Mouse (Mus musculus) C2C12 (cell line): ENCODE measurements around the gene Mpzl3.

ENCODE experiments used
- CTCF ChIP-seq: IDR thresholded peaks from one replicate; pipeline ENCODE4 v1.5.1; 2011; ENCODE audit not compliant: control insufficient read depth, insufficient read depth, insufficient read length
- MAX ChIP-seq: IDR thresholded peaks from one replicate; pipeline ENCODE4 v1.6.1; 2011; ENCODE audit warnings: mild to moderate bottlenecking, control low read depth
- MYOD1 ChIP-seq: IDR thresholded peaks from one replicate; pipeline ENCODE4 v1.6.1; 2011; ENCODE audit warnings: low read depth; ENCODE audit not compliant: control insufficient read depth, insufficient read length
- MYOG ChIP-seq: IDR thresholded peaks from one replicate; pipeline ENCODE4 v1.6.1; 2011; ENCODE audit not compliant: control insufficient read depth, insufficient read length; ENCODE audit errors: extremely low read depth
- USF1 ChIP-seq: IDR thresholded peaks from one replicate; pipeline ENCODE4 v1.6.1; 2011; ENCODE audit warnings: low read depth, mild to moderate bottlenecking, control low read depth, moderate library complexity

GRCm38 (mm10) chr9:45090811-45091210 lies 35.8 kb downstream of the Mpzl3 start:
- no peak for TF ChIP-seq CTCF
- TF ChIP-seq MYOG = no peak
- TF ChIP-seq USF1 = no peak
- no peak for TF ChIP-seq MYOD1
- no peak for TF ChIP-seq MAX
